Mouse (Mus musculus): Measurements from ENCODE around the gene Lrpprc. TPM values are rescaled to one million over a fixed set of nuclear protein-coding genes. Genes with fewer than 3 reads are reported as not detected.

Gene Lrpprc
- total RNA-seq, 2 experiments from 2014 or later = 88.9 to 101 TPM

DNA sequence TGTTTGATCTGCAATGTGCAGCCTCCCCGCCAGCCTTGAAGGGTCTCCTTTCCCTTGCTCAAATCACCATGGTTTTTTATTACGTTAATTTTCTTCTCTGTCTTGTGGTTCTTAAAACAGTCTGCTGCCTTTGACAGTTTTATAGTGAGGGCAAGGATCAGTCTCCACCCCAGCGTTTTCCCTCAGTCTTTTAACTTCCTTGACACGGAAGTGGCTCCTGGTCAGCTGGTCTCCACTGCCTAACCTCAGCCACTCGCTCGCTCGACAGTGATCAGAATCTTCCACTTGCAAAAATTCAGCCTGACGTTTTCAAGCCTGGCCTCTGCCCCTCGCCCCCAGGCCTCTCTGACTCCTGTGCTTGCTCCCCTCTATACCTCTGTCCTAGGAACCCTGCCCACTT is 124.9 kb downstream of the Lrpprc start:
- DNase-seq = no peak

DNA sequence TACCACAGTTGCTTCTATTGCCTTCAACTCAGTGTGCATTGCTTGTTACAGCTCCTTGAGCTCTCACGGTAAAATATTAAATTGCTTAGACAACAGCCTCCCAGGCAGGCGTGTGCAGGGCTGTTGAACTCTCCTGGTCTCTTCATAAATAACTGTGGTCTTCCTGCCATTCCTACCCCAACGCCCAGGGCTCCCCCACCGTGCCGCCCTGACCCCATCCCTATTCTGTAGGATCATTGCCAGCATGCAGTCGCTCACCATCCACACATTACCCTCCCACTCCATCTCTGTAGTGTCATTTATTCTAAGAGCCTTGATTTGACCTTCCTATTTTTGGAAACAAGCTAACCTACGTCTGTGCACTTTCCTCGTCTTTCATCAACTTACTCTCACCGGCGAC is 125.5 kb downstream of the Lrpprc start:
- no peak for DNase-seq

DNA sequence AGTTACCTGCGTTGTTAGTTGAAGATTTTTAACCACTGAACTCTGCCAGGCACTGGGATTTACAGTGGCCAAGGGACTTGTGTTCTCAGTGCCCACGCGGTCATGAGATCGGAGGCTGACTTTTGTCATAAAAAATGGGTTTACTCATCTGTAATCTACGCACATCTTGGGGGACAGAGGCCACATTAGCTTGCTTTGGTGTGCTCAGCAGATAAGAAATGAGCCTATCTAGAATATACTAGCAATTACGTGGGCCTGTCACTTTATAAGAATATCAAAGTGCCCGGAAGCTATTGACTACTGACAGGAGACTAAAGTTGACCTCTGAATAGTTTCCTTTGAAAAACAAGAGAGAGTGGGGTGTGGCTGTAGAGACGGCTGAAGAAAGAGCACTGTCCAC is 131.6 kb downstream of the Lrpprc start:
- no peak for DNase-seq

DNA sequence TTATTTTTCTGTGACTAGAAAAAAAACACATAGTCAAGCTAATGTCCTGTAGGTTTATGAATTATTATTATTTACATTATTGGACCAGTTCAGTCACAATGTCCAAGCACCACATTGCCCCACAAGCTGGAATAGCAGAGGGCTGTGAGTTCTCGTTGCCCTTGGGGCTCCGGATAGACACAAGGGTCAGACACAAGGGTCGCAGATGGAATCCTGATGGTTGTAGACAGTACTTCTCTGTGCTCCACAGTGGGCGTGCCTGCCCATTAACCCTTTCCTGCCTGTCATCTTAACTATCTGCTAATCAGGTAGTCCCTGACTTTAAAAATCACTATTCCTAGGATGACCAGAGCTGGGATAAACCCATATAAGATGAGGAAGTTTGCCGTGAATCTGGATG is 132.4 kb downstream of the Lrpprc start:
- DNase-seq = no peak

DNA sequence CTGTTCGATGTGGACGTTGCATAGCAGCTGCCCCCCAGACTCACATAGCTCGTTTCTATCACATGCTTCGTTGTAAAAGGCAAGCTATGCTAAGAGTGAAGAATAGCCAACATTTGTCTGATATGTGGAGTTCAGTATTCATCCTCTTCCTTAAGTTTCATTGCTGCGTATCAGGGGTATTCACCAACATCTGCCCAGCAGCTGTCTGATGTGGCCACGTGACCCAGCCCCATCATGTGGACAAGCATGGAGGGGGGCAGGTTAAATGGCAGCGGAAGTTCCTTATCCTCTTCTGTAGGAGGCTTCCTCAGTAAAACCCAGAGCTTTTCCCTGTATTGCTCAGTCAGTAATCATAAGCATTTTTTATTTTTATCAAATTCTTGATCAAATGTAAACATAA is 132.8 kb downstream of the Lrpprc start:
- no peak for DNase-seq

DNA sequence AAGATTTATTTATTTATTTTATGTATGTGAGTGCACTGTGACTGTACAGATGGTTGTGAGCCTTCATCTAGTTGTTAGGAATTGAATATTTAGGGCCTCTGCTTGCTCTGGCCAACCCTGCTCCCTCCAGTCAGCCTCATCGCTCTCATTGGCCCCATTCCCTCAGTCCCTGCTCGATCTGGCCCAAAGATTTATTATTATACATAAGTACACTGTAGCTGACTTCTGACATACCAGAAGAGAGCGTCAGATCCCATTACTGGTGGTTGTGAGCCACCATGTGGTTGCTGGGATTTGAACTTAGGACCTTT is 133.2 kb downstream of the Lrpprc start:
- DNase-seq = no peak

DNA sequence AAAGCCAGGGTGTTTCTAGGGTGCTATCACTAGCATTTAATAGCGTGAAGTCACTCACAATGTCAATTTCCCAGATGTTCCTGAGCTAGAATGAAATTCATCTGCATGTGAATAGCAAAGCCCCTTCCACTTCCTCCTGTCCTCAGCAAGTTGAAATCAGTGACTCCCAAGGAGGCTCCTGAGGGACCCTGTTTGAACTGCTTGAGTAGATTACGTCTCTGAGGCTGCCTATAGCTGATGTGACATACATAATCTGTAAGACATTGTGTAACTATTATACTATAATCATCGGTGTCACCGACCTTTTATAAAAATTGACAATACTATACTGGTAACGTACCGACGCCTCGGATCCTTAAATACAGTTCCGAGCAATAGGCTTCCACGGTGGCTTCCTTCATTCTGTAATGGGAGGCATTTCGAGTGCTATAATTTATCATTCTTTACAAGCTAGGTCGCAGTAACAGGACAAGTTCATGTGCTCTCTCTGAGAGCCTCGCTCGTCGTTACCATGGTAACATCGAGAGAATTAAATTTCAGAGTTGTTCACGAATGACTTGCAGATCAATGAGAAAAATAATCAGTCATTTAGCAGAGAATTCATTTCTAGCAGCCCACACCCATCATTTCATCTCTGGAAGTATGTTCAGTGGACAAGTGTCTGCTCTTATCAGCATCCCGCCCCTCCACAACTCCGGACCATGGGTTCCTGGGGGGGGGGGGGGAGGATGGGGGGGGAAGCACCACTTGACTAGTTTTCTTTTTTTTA is 133.8 kb downstream of the Lrpprc start:
- no peak for DNase-seq

DNA sequence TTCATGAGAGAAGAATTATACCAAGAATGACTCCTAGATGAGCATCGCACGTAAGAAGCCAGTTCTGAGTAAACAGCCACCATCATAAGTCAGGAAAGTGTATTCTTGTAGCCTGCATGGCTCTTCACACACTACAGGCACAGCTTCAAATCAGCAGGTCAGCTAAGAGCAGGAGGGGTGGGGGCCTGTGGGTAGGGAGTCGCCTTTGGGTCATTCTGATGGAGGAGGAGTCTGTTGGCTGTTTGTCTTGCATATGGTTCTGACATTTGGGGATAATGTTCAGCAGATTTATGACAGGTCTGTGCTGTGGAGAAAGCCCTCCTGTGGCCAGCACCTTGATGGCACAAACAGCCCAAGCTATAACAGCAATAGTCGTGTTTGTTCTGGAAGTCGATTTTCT is 134.4 kb downstream of the Lrpprc start:
- no peak for DNase-seq

Other genes with a start within 250 kb of the Lrpprc start
- 10 to 100 TPM; 14.6 to 17.9 TPM for gene Dync2li1, start 164.3 kb downstream of the Lrpprc start, total RNA-seq (2021)
- 10 to 100 TPM in 1 of 2 experiments, 1 to 10 TPM in 1; 8.9 to 23.3 TPM for gene Abcg8, start 114.5 kb downstream of the Lrpprc start, total RNA-seq (2021)
- 10 to 100 TPM in 1 of 2 experiments, 1 to 10 TPM in 1; 9.3 to 16.9 TPM for gene Abcg5, start 107.8 kb downstream of the Lrpprc start, total RNA-seq (2021)
- gene Ppm1b, start 166.0 kb upstream of the Lrpprc start, total RNA-seq (2021) = 100 to 1,000 TPM; 107 to 112 TPM
- gene Slc3a1, start 237.6 kb upstream of the Lrpprc start, total RNA-seq (2021) = under 1 TPM; 0.36 to 0.63 TPM

Data from adrenal gland, postnatal 10 days (tissue).